Mouse (Mus musculus): ENCODE data around the gene Hist1h2ac. TPM values are rescaled to one million over a fixed set of nuclear protein-coding genes. Genes with fewer than 3 reads are reported as not detected.
A peak's percentile ranks its signal among the peaks of the same experiment; 100 is the strongest.
"Not testable (repeated sequence)": the region's sequence is repeated elsewhere in the genome, so short reads cannot be mapped to it uniquely, and the experiment has no call there.

Gene Hist1h2ac
- total RNA-seq, 2 experiments from 2014 or later, result 2.1 to 2.7 TPM

GRCm38 (mm10) chr13:23710374-23711089 lies 26.8 kb upstream of the Hist1h2ac start, which contains the start of gene Hfe:
TSS of gene Hfe (minus strand) at chr13:23710854.
- peak in 1 of 2 experiments; percentile 31 for DNase-seq (ENCODE audit: extremely low spot score in 1 of 2, low spot score in 2 of 2)
- Histone ChIP-seq H3K4me3 (peak within 1 kb of the TSS; percentile 56), H3K27ac (peak within 1 kb of the TSS; percentile 47; the same call in 1 of the 2 replicates)
- TF ChIP-seq CTCF (IDR thresholded peaks at IDR 0.05), result no peak
- intact Hi-C loops (cut with DNase I), result no loop called here

GRCm38 (mm10) chr13:23709714-23710373 lies 26.1 kb upstream of the Hist1h2ac start:
- DNase-seq (ENCODE audit: extremely low spot score in 1 of 2, low spot score in 2 of 2), result no peak
- intact Hi-C loops (cut with DNase I), result no loop called here
- TF ChIP-seq CTCF (IDR thresholded peaks at IDR 0.05), result no peak
- Histone ChIP-seq H3K4me3 (peak overlapping the region; percentile 56), H3K27ac (peak overlapping the region; percentile 47; the same call in 1 of the 2 replicates)

- intact Hi-C loops (cut with DNase I), result no loop called here
These were observed 24.9 kb upstream of the Hist1h2ac start for GRCm38 (mm10) chr13:23708654-23709053.

GRCm38 (mm10) chr13:23708041-23708440 lies 24.3 kb upstream of the Hist1h2ac start:
- no peak overlapping the region for H3K27ac ChIP-seq
- no peak for DNase-seq (ENCODE audit: extremely low spot score in 1 of 2, low spot score in 2 of 2)
- no peak overlapping the region for H3K4me3 ChIP-seq
- no peak for TF ChIP-seq CTCF (IDR thresholded peaks at IDR 0.05)
- intact Hi-C loops (cut with DNase I), result no loop called here

More at GRCm38 (mm10) chr13:23708654-23709053, 24.9 kb upstream of the Hist1h2ac start:
- DNase-seq (ENCODE audit: extremely low spot score in 1 of 2, low spot score in 2 of 2), result no peak
- no peak for TF ChIP-seq CTCF (IDR thresholded peaks at IDR 0.05)
- Histone ChIP-seq H3K4me3 (no peak overlapping the region), H3K27ac (no peak overlapping the region)

GRCm38 (mm10) chr13:23706771-23707170 lies 23.0 kb upstream of the Hist1h2ac start:
- intact Hi-C loops (cut with DNase I), result no loop called here
- TF ChIP-seq CTCF (IDR thresholded peaks at IDR 0.05), result no peak
- H3K4me3 ChIP-seq, result no peak overlapping the region
- no peak overlapping the region for H3K27ac ChIP-seq
- no peak for DNase-seq (ENCODE audit: extremely low spot score in 1 of 2, low spot score in 2 of 2)

GRCm38 (mm10) chr13:23705751-23706356 lies 22.1 kb upstream of the Hist1h2ac start:
- Histone ChIP-seq H3K4me3 (no peak overlapping the region), H3K27ac (no peak overlapping the region)
- no peak for DNase-seq (ENCODE audit: extremely low spot score in 1 of 2, low spot score in 2 of 2)
- no peak for TF ChIP-seq CTCF (IDR thresholded peaks at IDR 0.05)
- intact Hi-C loops (cut with DNase I), result no loop called here

GRCm38 (mm10) chr13:23702801-23703200 lies 19.1 kb upstream of the Hist1h2ac start:
- DNase-seq (ENCODE audit: extremely low spot score in 1 of 2, low spot score in 2 of 2); intact Hi-C loops (cut with DNase I); H3K4me3 ChIP-seq; H3K27ac ChIP-seq: not testable (repeated sequence)

- Histone ChIP-seq H3K4me3 (no peak overlapping the region), H3K27ac (no peak overlapping the region)
- DNase-seq (ENCODE audit: extremely low spot score in 1 of 2, low spot score in 2 of 2), result no peak
- intact Hi-C loops (cut with DNase I), result no loop called here
- no peak for TF ChIP-seq CTCF (IDR thresholded peaks at IDR 0.05)
These were observed 18.5 kb upstream of the Hist1h2ac start for GRCm38 (mm10) chr13:23702220-23702619.

GRCm38 (mm10) chr13:23700786-23701520 lies 17.2 kb upstream of the Hist1h2ac start:
- intact Hi-C loops (cut with DNase I), result loop anchor here (1.0 kb wide), 1 partner anchor 31 kb away; no protein-coding TSS in a partner anchor
- peak; percentile 90 for TF ChIP-seq CTCF (IDR thresholded peaks at IDR 0.05)
- Histone ChIP-seq H3K27ac (no peak overlapping the region), H3K4me3 (no peak overlapping the region)
- peak; percentile 65 for DNase-seq (ENCODE audit: extremely low spot score in 1 of 2, low spot score in 2 of 2)

GRCm38 (mm10) chr13:23699767-23700166 lies 16.0 kb upstream of the Hist1h2ac start:
- intact Hi-C loops (cut with DNase I), result loop anchor here (5.0 to 10.0 kb wide), 5 partner anchors 77 to 1945 kb away; partner anchors contain the start of genes Hist1h1b, Hist1h1e, Hist1h2ag and Hist1h2ak
- H3K27ac ChIP-seq, result no peak overlapping the region
- no peak overlapping the region for H3K4me3 ChIP-seq
- no peak for DNase-seq (ENCODE audit: extremely low spot score in 1 of 2, low spot score in 2 of 2)
- peak; percentile 34 for TF ChIP-seq CTCF (IDR thresholded peaks at IDR 0.05)

- no peak for DNase-seq (ENCODE audit: extremely low spot score in 1 of 2, low spot score in 2 of 2)
- Histone ChIP-seq H3K27ac (no peak overlapping the region), H3K4me3 (peak overlapping the region; percentile 62; the same call in 1 of the 2 replicates)
- intact Hi-C loops (cut with DNase I), result loop anchor here (1.0 to 10.0 kb wide), 6 partner anchors 14 to 1944 kb away; partner anchors contain the start of genes Hist1h1b, Hist1h1e, Hist1h2ag and Hist1h2ak
- no peak for TF ChIP-seq CTCF (IDR thresholded peaks at IDR 0.05)
These were observed 15.2 kb upstream of the Hist1h2ac start for GRCm38 (mm10) chr13:23698996-23699395.

Measured in left cerebral cortex, adult 2 months (tissue).